Mouse (Mus musculus): ENCODE data around the gene Slc26a6. TPM values are rescaled to one million over a fixed set of nuclear protein-coding genes. Genes with fewer than 3 reads are reported as not detected.

The Slc26a6 gene
- total and polyA plus RNA-seq, 2 experiments: 5.4 to 5.6 TPM

- peaks cover 15% of the 10 kb centered on the region; the same call in 1 of the 2 replicates for H3K4me1 ChIP-seq (ENCODE audit: control insufficient read depth, insufficient read depth, low read length)
- H3K79me2 ChIP-seq (ENCODE audit: control insufficient read depth, insufficient read depth, low read length): no peaks in the 10 kb centered on the region
- DNase-seq (ENCODE audit: extremely low read depth, low read depth, low spot score): no peak
- H3K36me3 ChIP-seq (ENCODE audit: control insufficient read depth, insufficient read depth, low read length): no peaks in the 10 kb centered on the region
- TF ChIP-seq POLR2A (IDR thresholded peaks at IDR 0.05; ENCODE audit: extremely low read depth, insufficient read depth, low read length) (no peak), CTCF (IDR thresholded peaks at IDR 0.05; ENCODE audit: low read depth, low read length) (no peak)
- H3K27ac ChIP-seq (replicated peaks; ENCODE audit: insufficient read depth, low read depth, low read length): no peak overlapping the region
- peaks cover 35% of the 10 kb centered on the region for H3K27me3 ChIP-seq (ENCODE audit: control insufficient read depth, insufficient read depth, low read length)
- WGBS: 51% methylated on average over 18 of the region's 18 CpGs
- H3K4me3 ChIP-seq (ENCODE audit: insufficient read depth, low read depth, low read length): no peak overlapping the region
- H3K9ac ChIP-seq (ENCODE audit: low read depth, low read length): no peak overlapping the region
Measured at GRCm38 (mm10) chr9:108827906-108828305, 25.2 kb upstream of the Slc26a6 start.

GRCm38 (mm10) chr9:108831637-108832036, 21.4 kb upstream of the Slc26a6 start:
- peak overlapping the region; percentile 40; the same call in 1 of the 2 replicates for H3K4me3 ChIP-seq (ENCODE audit: insufficient read depth, low read depth, low read length)
- no peaks in the 10 kb centered on the region for H3K36me3 ChIP-seq (ENCODE audit: control insufficient read depth, insufficient read depth, low read length)
- 8% methylated on average over 23 of the region's 23 CpGs for WGBS
- peaks cover 15% of the 10 kb centered on the region for H3K27me3 ChIP-seq (ENCODE audit: control insufficient read depth, insufficient read depth, low read length)
- TF ChIP-seq POLR2A (IDR thresholded peaks at IDR 0.05; ENCODE audit: extremely low read depth, insufficient read depth, low read length) (no peak), CTCF (IDR thresholded peaks at IDR 0.05; ENCODE audit: low read depth, low read length) (no peak)
- no peaks in the 10 kb centered on the region for H3K79me2 ChIP-seq (ENCODE audit: control insufficient read depth, insufficient read depth, low read length)
- DNase-seq (ENCODE audit: extremely low read depth, low read depth, low spot score): no peak
- H3K4me1 ChIP-seq (ENCODE audit: control insufficient read depth, insufficient read depth, low read length): peaks cover 15% of the 10 kb centered on the region; the same call in 1 of the 2 replicates
- H3K9ac ChIP-seq (ENCODE audit: low read depth, low read length): no peak overlapping the region
- H3K27ac ChIP-seq (replicated peaks; ENCODE audit: insufficient read depth, low read depth, low read length): no peak overlapping the region

GRCm38 (mm10) chr9:108832390-108833108, 20.5 kb upstream of the Slc26a6 start:
- 2% methylated on average over 46 of the region's 46 CpGs for WGBS

GRCm38 (mm10) chr9:108842989-108843388, 10.1 kb upstream of the Slc26a6 start:
- peak; percentile 59 for DNase-seq (ENCODE audit: extremely low read depth, low read depth, low spot score)
- WGBS: 13% methylated on average over 14 of the region's 14 CpGs

More at GRCm38 (mm10) chr9:108832390-108833108, 20.5 kb upstream of the Slc26a6 start:
- no peak overlapping the region for H3K9ac ChIP-seq (ENCODE audit: low read depth, low read length)
- peaks cover 12% of the 10 kb centered on the region for H3K27me3 ChIP-seq (ENCODE audit: control insufficient read depth, insufficient read depth, low read length)
- DNase-seq (ENCODE audit: extremely low read depth, low read depth, low spot score): peak; percentile 89
- TF ChIP-seq POLR2A (IDR thresholded peaks at IDR 0.05; ENCODE audit: extremely low read depth, insufficient read depth, low read length) (no peak), CTCF (IDR thresholded peaks at IDR 0.05; ENCODE audit: low read depth, low read length) (no peak)
- no peak overlapping the region for H3K27ac ChIP-seq (replicated peaks; ENCODE audit: insufficient read depth, low read depth, low read length)
- H3K4me1 ChIP-seq (ENCODE audit: control insufficient read depth, insufficient read depth, low read length): peaks cover 10% of the 10 kb centered on the region; the same call in 1 of the 2 replicates
- H3K36me3 ChIP-seq (ENCODE audit: control insufficient read depth, insufficient read depth, low read length): no peaks in the 10 kb centered on the region
- H3K79me2 ChIP-seq (ENCODE audit: control insufficient read depth, insufficient read depth, low read length): no peaks in the 10 kb centered on the region
- H3K4me3 ChIP-seq (ENCODE audit: insufficient read depth, low read depth, low read length): peak overlapping the region; percentile 40; the same call in 1 of the 2 replicates

GRCm38 (mm10) chr9:108845390-108845789, 7.7 kb upstream of the Slc26a6 start:
- Histone ChIP-seq H3K4me1 (ENCODE audit: control insufficient read depth, insufficient read depth, low read length) (no peaks in the 10 kb centered on the region), H3K4me3 (ENCODE audit: insufficient read depth, low read depth, low read length) (no peak overlapping the region), H3K27ac (replicated peaks; ENCODE audit: insufficient read depth, low read depth, low read length) (no peak overlapping the region), H3K79me2 (ENCODE audit: control insufficient read depth, insufficient read depth, low read length) (no peaks in the 10 kb centered on the region), H3K27me3 (ENCODE audit: control insufficient read depth, insufficient read depth, low read length) (no peaks in the 10 kb centered on the region), H3K36me3 (ENCODE audit: control insufficient read depth, insufficient read depth, low read length) (no peaks in the 10 kb centered on the region), H3K9ac (ENCODE audit: low read depth, low read length) (no peak overlapping the region)
- DNase-seq (ENCODE audit: extremely low read depth, low read depth, low spot score): no peak
- 80% methylated on average over 5 of the region's 5 CpGs for WGBS
- TF ChIP-seq POLR2A (IDR thresholded peaks at IDR 0.05; ENCODE audit: extremely low read depth, insufficient read depth, low read length): no peak
- TF ChIP-seq CTCF (IDR thresholded peaks at IDR 0.05; ENCODE audit: low read depth, low read length): no peak

More at GRCm38 (mm10) chr9:108842989-108843388, 10.1 kb upstream of the Slc26a6 start:
- no peak overlapping the region for H3K4me3 ChIP-seq (ENCODE audit: insufficient read depth, low read depth, low read length)
- TF ChIP-seq CTCF (IDR thresholded peaks at IDR 0.05; ENCODE audit: low read depth, low read length): peak; percentile 52
- TF ChIP-seq POLR2A (IDR thresholded peaks at IDR 0.05; ENCODE audit: extremely low read depth, insufficient read depth, low read length): no peak
- no peak overlapping the region for H3K27ac ChIP-seq (replicated peaks; ENCODE audit: insufficient read depth, low read depth, low read length)
- H3K36me3 ChIP-seq (ENCODE audit: control insufficient read depth, insufficient read depth, low read length): no peaks in the 10 kb centered on the region
- no peaks in the 10 kb centered on the region for H3K4me1 ChIP-seq (ENCODE audit: control insufficient read depth, insufficient read depth, low read length)
- H3K27me3 ChIP-seq (ENCODE audit: control insufficient read depth, insufficient read depth, low read length): no peaks in the 10 kb centered on the region
- no peak overlapping the region for H3K9ac ChIP-seq (ENCODE audit: low read depth, low read length)
- no peaks in the 10 kb centered on the region for H3K79me2 ChIP-seq (ENCODE audit: control insufficient read depth, insufficient read depth, low read length)

GRCm38 (mm10) chr9:108847374-108847773, 5.7 kb upstream of the Slc26a6 start:
- no peaks in the 10 kb centered on the region for H3K27me3 ChIP-seq (ENCODE audit: control insufficient read depth, insufficient read depth, low read length)
- no peak overlapping the region for H3K4me3 ChIP-seq (ENCODE audit: insufficient read depth, low read depth, low read length)
- WGBS: 23% methylated on average over 4 of the region's 4 CpGs

More at GRCm38 (mm10) chr9:108847374-108847773, 5.7 kb upstream of the Slc26a6 start:
- no peaks in the 10 kb centered on the region for H3K79me2 ChIP-seq (ENCODE audit: control insufficient read depth, insufficient read depth, low read length)
- no peak overlapping the region for H3K9ac ChIP-seq (ENCODE audit: low read depth, low read length)
- TF ChIP-seq CTCF (IDR thresholded peaks at IDR 0.05; ENCODE audit: low read depth, low read length): no peak
- no peak for TF ChIP-seq POLR2A (IDR thresholded peaks at IDR 0.05; ENCODE audit: extremely low read depth, insufficient read depth, low read length)
- no peaks in the 10 kb centered on the region for H3K36me3 ChIP-seq (ENCODE audit: control insufficient read depth, insufficient read depth, low read length)
- no peak overlapping the region for H3K27ac ChIP-seq (replicated peaks; ENCODE audit: insufficient read depth, low read depth, low read length)
- DNase-seq (ENCODE audit: extremely low read depth, low read depth, low spot score): peak; percentile 63
- H3K4me1 ChIP-seq (ENCODE audit: control insufficient read depth, insufficient read depth, low read length): no peaks in the 10 kb centered on the region

Data from liver, adult 2 months (tissue).